Mouse (Mus musculus) hindbrain, embryonic 12.5 days (tissue): ENCODE data around the gene Axin1. TPM values are rescaled to one million over a fixed set of nuclear protein-coding genes. Genes with fewer than 3 reads are reported as not detected.
"Not testable (repeated sequence)": the region's sequence is repeated elsewhere in the genome, so short reads cannot be mapped to it uniquely, and the experiment has no call there.

Experiments
- ATAC-seq: fragments of 200-750 bp; cut with Nextera tagmentation; 2 replicates; pipeline ENCODE4 v1.8.0; 2017; ENCODE audit warnings: moderate TSS enrichment; ENCODE audit not compliant: low FRiP score
- H3K27ac ChIP-seq: fragments of 300-500 bp; sonication (generic); 2 replicates; pipeline ENCODE4 v1.5.1; 2016; ENCODE audit warnings: mild to moderate bottlenecking
- H3K27me3 ChIP-seq: fragments of 300-500 bp; sonication (generic); 2 replicates; pipeline ENCODE4 v1.6.1; 2016; ENCODE audit warnings: mild to moderate bottlenecking
- H3K36me3 ChIP-seq: fragments of 300-500 bp; sonication (generic); 2 replicates; pipeline ENCODE4 v1.6.1; 2016; ENCODE audit warnings: mild to moderate bottlenecking
- H3K4me1 ChIP-seq: fragments of 300-500 bp; sonication (generic); 2 replicates; pipeline ENCODE4 v1.6.1; 2016
- H3K4me2 ChIP-seq: fragments of 300-500 bp; sonication (generic); replicated peaks from 2 replicates; pipeline ENCODE4 v1.6.1; 2016; ENCODE audit warnings: mild to moderate bottlenecking
- H3K4me3 ChIP-seq: fragments of 300-500 bp; sonication (generic); 2 replicates; pipeline ENCODE4 v1.5.1; 2016; ENCODE audit warnings: mild to moderate bottlenecking
- H3K9ac ChIP-seq: fragments of 300-500 bp; sonication (generic); 2 replicates; pipeline ENCODE4 v1.6.1; 2016; ENCODE audit warnings: mild to moderate bottlenecking, moderate library complexity
- H3K9me3 ChIP-seq: fragments of 300-500 bp; sonication (generic); replicated peaks from 2 replicates; pipeline ENCODE4 v1.6.1; 2016; ENCODE audit warnings: mild to moderate bottlenecking
- WGBS: fragments of 180-500 bp; shearing (Covaris S2); methylation state at CpG from one replicate; pipeline ENCODE4 v1.1.7; 2016; 5-methylcytosine and 5-hydroxymethylcytosine counted together
- polyA plus RNA-seq: library from polyadenylated mRNA; unstranded; fragments of >200 nt; fragmentation: Nextera tagmentation; extraction: Ambion mirVana; gene quantifications from 2 replicates; pipeline ENCODE4 v1.2.1, GENCODE M21; 2016

Gene Axin1
- polyA plus RNA-seq, 1 experiment from 2014 or later, result 19.4 TPM

GRCm38 (mm10) chr17:26162736-26163135 is 24.2 kb downstream of the Axin1 start:
- no peak overlapping the region for H3K4me2 ChIP-seq
- H3K9ac ChIP-seq, result no peak overlapping the region
- no peak overlapping the region for H3K4me3 ChIP-seq
- no peaks in the 10 kb centered on the region for H3K36me3 ChIP-seq
- no peak overlapping the region for H3K27ac ChIP-seq
- no peaks in the 10 kb centered on the region for H3K4me1 ChIP-seq
- no peaks in the 10 kb centered on the region for H3K27me3 ChIP-seq
- no peak for ATAC-seq
- 96% methylated on average over 1 of the region's 1 CpGs for WGBS
- H3K9me3 ChIP-seq, result no peaks in the 10 kb centered on the region

- 90% methylated on average over 2 of the region's 2 CpGs for WGBS
- no peak overlapping the region for H3K4me2 ChIP-seq
- H3K27me3 ChIP-seq, result no peaks in the 10 kb centered on the region
- H3K4me1 ChIP-seq, result no peaks in the 10 kb centered on the region
- no peak for ATAC-seq
- H3K27ac ChIP-seq, result no peak overlapping the region
- H3K9me3 ChIP-seq, result no peaks in the 10 kb centered on the region
- no peak overlapping the region for H3K9ac ChIP-seq
- no peak overlapping the region for H3K4me3 ChIP-seq
- H3K36me3 ChIP-seq, result no peaks in the 10 kb centered on the region
Observed at GRCm38 (mm10) chr17:26168039-26168438, 29.6 kb downstream of the Axin1 start.

- not testable (repeated sequence) for H3K9me3 ChIP-seq, H3K27me3 ChIP-seq, H3K4me2 ChIP-seq, H3K27ac ChIP-seq, ATAC-seq, H3K4me3 ChIP-seq, H3K4me1 ChIP-seq, H3K9ac ChIP-seq
- H3K36me3 ChIP-seq, result peaks cover 36% of the 10 kb centered on the region
- 94% methylated on average over 2 of the region's 2 CpGs for WGBS
Observed at GRCm38 (mm10) chr17:26175248-26175647, 36.8 kb downstream of the Axin1 start.

GRCm38 (mm10) chr17:26178611-26179010 is 40.1 kb downstream of the Axin1 start:
- Histone ChIP-seq H3K9me3 (no peaks in the 10 kb centered on the region), H3K4me1 (no peaks in the 10 kb centered on the region), H3K27me3 (no peaks in the 10 kb centered on the region), H3K36me3 (peaks cover 48% of the 10 kb centered on the region), H3K4me3 (no peak overlapping the region), H3K4me2 (no peak overlapping the region), H3K27ac (no peak overlapping the region), H3K9ac (no peak overlapping the region)
- ATAC-seq, result no peak

GRCm38 (mm10) chr17:26181179-26181578 is 42.7 kb downstream of the Axin1 start:
- WGBS, result 94% methylated on average over 3 of the region's 3 CpGs

GRCm38 (mm10) chr17:26187592-26187991 is 49.1 kb downstream of the Axin1 start:
- Histone ChIP-seq H3K9ac (no peak overlapping the region), H3K4me2 (no peak overlapping the region), H3K27me3 (no peaks in the 10 kb centered on the region), H3K36me3 (peaks cover 88% of the 10 kb centered on the region), H3K27ac (no peak overlapping the region), H3K9me3 (no peaks in the 10 kb centered on the region), H3K4me3 (no peak overlapping the region), H3K4me1 (no peaks in the 10 kb centered on the region)
- WGBS, result over 99% methylated on average over 5 of the region's 5 CpGs
- ATAC-seq, result no peak

More at GRCm38 (mm10) chr17:26181179-26181578, 42.7 kb downstream of the Axin1 start:
- Histone ChIP-seq H3K4me2 (no peak overlapping the region), H3K27ac (no peak overlapping the region), H3K4me1 (no peaks in the 10 kb centered on the region), H3K4me3 (no peak overlapping the region), H3K9me3 (no peaks in the 10 kb centered on the region), H3K36me3 (peaks cover 54% of the 10 kb centered on the region), H3K27me3 (no peaks in the 10 kb centered on the region), H3K9ac (no peak overlapping the region)
- no peak for ATAC-seq

GRCm38 (mm10) chr17:26188091-26188805 is 49.8 kb downstream of the Axin1 start:
- H3K27me3 ChIP-seq, result no peaks in the 10 kb centered on the region
- H3K36me3 ChIP-seq, result peaks cover 86% of the 10 kb centered on the region
- H3K9ac ChIP-seq, result no peak overlapping the region
- H3K9me3 ChIP-seq, result no peaks in the 10 kb centered on the region
- H3K4me3 ChIP-seq, result no peak overlapping the region
- no peak overlapping the region for H3K27ac ChIP-seq
- 97% methylated on average over 11 of the region's 11 CpGs for WGBS
- no peak for ATAC-seq
- no peaks in the 10 kb centered on the region for H3K4me1 ChIP-seq
- no peak overlapping the region for H3K4me2 ChIP-seq

- not testable (repeated sequence) for H3K9ac ChIP-seq, H3K27me3 ChIP-seq, ATAC-seq, H3K4me3 ChIP-seq, H3K9me3 ChIP-seq, H3K4me2 ChIP-seq, H3K27ac ChIP-seq, H3K4me1 ChIP-seq
- WGBS, result 92% methylated on average over 7 of the region's 7 CpGs
- peaks cover 91% of the 10 kb centered on the region for H3K36me3 ChIP-seq
Observed at GRCm38 (mm10) chr17:26191486-26191885, 53.0 kb downstream of the Axin1 start.

GRCm38 (mm10) chr17:26192481-26193190 is 54.1 kb downstream of the Axin1 start:
- ATAC-seq, result no peak
- H3K27ac ChIP-seq, result no peak overlapping the region
- no peaks in the 10 kb centered on the region for H3K9me3 ChIP-seq
- no peaks in the 10 kb centered on the region for H3K27me3 ChIP-seq
- no peak overlapping the region for H3K4me3 ChIP-seq
- H3K4me1 ChIP-seq, result no peaks in the 10 kb centered on the region
- H3K36me3 ChIP-seq, result peaks cover 96% of the 10 kb centered on the region
- 98% methylated on average over 15 of the region's 15 CpGs for WGBS
- no peak overlapping the region for H3K4me2 ChIP-seq
- H3K9ac ChIP-seq, result no peak overlapping the region

GRCm38 (mm10) chr17:26198892-26199291 is 60.4 kb downstream of the Axin1 start, which contains the start of gene Pdia2:
TSS of gene Pdia2 (minus strand) at chr17:26199087.
- no peak for ATAC-seq
- Histone ChIP-seq H3K27ac (no peak within 1 kb of the TSS), H3K9me3 (peaks cover 4% of the 10 kb centered on the region; the same call in 1 of the 2 replicates), H3K27me3 (peaks cover 53% of the 10 kb centered on the region), H3K4me3 (no peak within 1 kb of the TSS), H3K4me2 (0 out of 2 replicates have a peak within 1 kb of the TSS, but pooled peaks have one; percentile 95), H3K36me3 (peaks cover 44% of the 10 kb centered on the region), H3K4me1 (peaks cover 27% of the 10 kb centered on the region), H3K9ac (no peak within 1 kb of the TSS)
- 77% methylated on average over 4 of the region's 4 CpGs for WGBS

- 1% methylated on average over 81 of the region's 92 CpGs for WGBS
- peak overlapping the region; percentile 55 for H3K4me3 ChIP-seq
- no peak overlapping the region for H3K27ac ChIP-seq
- H3K4me1 ChIP-seq, result peaks cover 32% of the 10 kb centered on the region
- H3K4me2 ChIP-seq, result peak overlapping the region; percentile 95
- peaks cover 22% of the 10 kb centered on the region for H3K36me3 ChIP-seq
- H3K9ac ChIP-seq, result peak overlapping the region; percentile 66
- peaks cover 4% of the 10 kb centered on the region; the same call in 1 of the 2 replicates for H3K9me3 ChIP-seq
- peak; percentile 76 for ATAC-seq
- peaks cover 73% of the 10 kb centered on the region for H3K27me3 ChIP-seq
Observed at GRCm38 (mm10) chr17:26200831-26201705, 62.6 kb downstream of the Axin1 start.

GRCm38 (mm10) chr17:26201998-26202397 is 63.5 kb downstream of the Axin1 start:
- H3K9me3 ChIP-seq, result peaks cover 4% of the 10 kb centered on the region; the same call in 1 of the 2 replicates
- H3K36me3 ChIP-seq, result peaks cover 13% of the 10 kb centered on the region
- H3K4me1 ChIP-seq, result peaks cover 32% of the 10 kb centered on the region
- no peak overlapping the region for H3K27ac ChIP-seq
- ATAC-seq, result no peak
- 0 out of 2 replicates have a peak overlapping the region, but pooled peaks have one; percentile 95 for H3K4me2 ChIP-seq
- H3K27me3 ChIP-seq, result peaks cover 73% of the 10 kb centered on the region
- no peak overlapping the region for H3K9ac ChIP-seq
- no peak overlapping the region for H3K4me3 ChIP-seq
